Mouse (Mus musculus) limb, embryonic 15.5 days (tissue): ENCODE data around the gene Prss57. TPM values are rescaled to one million over a fixed set of nuclear protein-coding genes. Genes with fewer than 3 reads are reported as not detected.
A peak's percentile ranks its signal among the peaks of the same experiment; 100 is the strongest.

Experiments used
- ATAC-seq: fragments of 200-750 bp; cut with Nextera tagmentation; 2 replicates; pipeline ENCODE4 v1.8.0; 2017; ENCODE audit warnings: low read depth, moderate TSS enrichment; ENCODE audit not compliant: insufficient number of reproducible peaks, low FRiP score, low TSS enrichment
- H3K27ac ChIP-seq: fragments of 300-500 bp; sonication (generic); 2 replicates; pipeline ENCODE4 v1.5.1; 2015; ENCODE audit warnings: moderate library complexity, mild to moderate bottlenecking, inconsistent platforms
- H3K27me3 ChIP-seq: fragments of 300-500 bp; sonication (generic); 2 replicates; pipeline ENCODE4 v1.6.1; 2015; ENCODE audit warnings: inconsistent platforms
- H3K36me3 ChIP-seq: fragments of 300-500 bp; sonication (generic); 2 replicates; pipeline ENCODE4 v1.6.1; 2015; ENCODE audit warnings: inconsistent platforms
- H3K4me1 ChIP-seq: fragments of 300-500 bp; sonication (generic); 2 replicates; pipeline ENCODE4 v1.6.1; 2015; ENCODE audit warnings: inconsistent platforms
- H3K4me2 ChIP-seq: fragments of 300-500 bp; sonication (generic); 2 replicates; pipeline ENCODE4 v1.6.1; 2015; ENCODE audit warnings: mild to moderate bottlenecking, inconsistent platforms
- H3K4me3 ChIP-seq: fragments of 300-500 bp; sonication (generic); 2 replicates; pipeline ENCODE4 v1.5.1; 2015; ENCODE audit warnings: mild to moderate bottlenecking, inconsistent platforms
- H3K9ac ChIP-seq: fragments of 300-500 bp; sonication (generic); 2 replicates; pipeline ENCODE4 v1.6.1; 2015; ENCODE audit warnings: inconsistent platforms
- H3K9me3 ChIP-seq: fragments of 300-500 bp; sonication (generic); 2 replicates; pipeline ENCODE4 v1.6.1; 2016; ENCODE audit warnings: inconsistent platforms
- WGBS: fragments of 180-500 bp; shearing (Covaris S2); methylation state at CpG from one replicate; pipeline ENCODE4 v1.1.7; 2015; 5-methylcytosine and 5-hydroxymethylcytosine counted together
- polyA plus RNA-seq: library from polyadenylated mRNA; unstranded; fragments of >200 nt; fragmentation: Nextera tagmentation; extraction: Ambion mirVana; gene quantifications from 2 replicates; pipeline ENCODE4 v1.2.1, GENCODE M21; 2015

Gene Prss57
- polyA plus RNA-seq, 1 experiment from 2014 or later = 0.12 TPM

DNA sequence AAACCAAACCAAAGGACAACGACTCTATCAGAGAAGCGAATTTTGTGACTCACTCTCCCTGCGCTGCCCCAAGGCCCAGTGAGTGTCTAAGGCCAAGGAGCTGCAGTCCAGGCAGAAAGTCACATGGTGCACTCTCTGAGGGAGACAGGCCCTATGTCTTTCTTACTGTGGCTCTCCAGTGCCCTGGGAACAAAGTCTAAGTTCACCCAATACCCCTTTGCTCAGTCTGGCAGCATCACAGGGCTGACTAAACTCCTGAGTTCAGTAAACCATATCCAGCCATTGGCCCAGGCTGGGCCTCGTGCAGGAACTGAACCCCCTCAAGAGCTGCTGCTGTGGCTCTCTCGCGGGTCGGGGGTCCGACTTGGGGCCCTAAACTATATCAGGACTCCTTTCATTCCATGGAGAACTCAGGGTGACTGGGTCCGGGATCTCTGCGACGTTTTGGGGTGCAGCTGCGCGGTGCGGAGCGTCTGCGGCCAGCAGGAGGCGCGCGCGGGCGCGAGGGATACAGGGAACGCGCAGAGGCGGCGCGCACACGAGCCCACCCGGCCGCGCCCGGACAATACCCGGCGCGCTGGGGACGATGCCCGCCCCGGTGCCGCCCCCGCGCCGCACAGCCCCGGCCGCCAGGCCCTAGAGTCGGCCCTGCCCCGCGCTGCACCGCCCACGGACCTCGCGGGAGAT is 2.4 kb upstream of the Prss57 start, which contains the start of gene Palm:
Gene Palm (plus strand): TSS at position 522 of the 687 bp plus-strand sequence.
- Histone ChIP-seq H3K27ac (peak within 1 kb of the TSS; percentile 88), H3K9ac (peak within 1 kb of the TSS; percentile 94), H3K27me3 (no peaks in the 10 kb centered on the region), H3K36me3 (no peaks in the 10 kb centered on the region), H3K4me2 (peak within 1 kb of the TSS; percentile 89), H3K4me3 (peak within 1 kb of the TSS; percentile 96), H3K4me1 (peaks cover 31% of the 10 kb centered on the region), H3K9me3 (no peaks in the 10 kb centered on the region)
- 6% methylated on average over 51 of the region's 51 CpGs for WGBS
- ATAC-seq = peak; percentile 59; the same call in 1 of the 2 replicates

DNA sequence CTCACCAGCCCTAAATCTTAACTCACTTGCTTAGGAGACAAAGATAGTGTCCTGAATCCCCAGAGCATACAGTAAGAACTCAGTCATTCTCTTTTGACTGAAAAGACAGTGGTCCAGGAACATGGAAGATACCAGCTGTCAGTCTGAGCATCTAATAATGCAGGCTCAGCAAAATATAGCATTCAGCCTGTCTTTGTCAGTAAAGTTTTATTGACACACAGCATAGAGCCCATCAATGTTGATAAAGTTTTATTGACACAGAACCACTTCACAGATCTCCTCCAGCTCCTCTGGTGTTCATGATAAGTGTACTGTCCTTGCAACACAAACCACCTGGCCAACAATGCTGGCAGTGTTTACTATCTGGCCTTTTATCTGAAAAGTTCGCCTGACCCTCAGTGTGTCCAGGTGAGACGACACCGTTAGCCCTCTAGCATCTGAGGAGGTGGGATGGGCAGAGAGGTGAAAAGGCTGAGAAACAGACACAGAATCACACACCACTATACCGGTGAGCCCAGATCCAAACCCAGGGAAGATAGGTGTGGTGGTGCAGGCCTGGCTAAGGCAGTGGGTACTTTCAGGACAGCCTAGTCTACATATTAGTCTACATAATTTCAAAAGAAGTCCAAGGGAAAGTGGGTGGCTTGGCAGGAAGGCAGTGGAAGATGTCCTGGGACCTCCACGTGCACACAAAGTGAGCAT is 1.7 kb upstream of the Prss57 start:
- Histone ChIP-seq H3K36me3 (no peaks in the 10 kb centered on the region), H3K4me1 (peaks cover 31% of the 10 kb centered on the region), H3K4me3 (0 out of 2 replicates have a peak overlapping the region, but pooled peaks have one; percentile 96), H3K9ac (no peak overlapping the region), H3K9me3 (no peaks in the 10 kb centered on the region), H3K4me2 (no peak overlapping the region), H3K27ac (no peak overlapping the region), H3K27me3 (no peaks in the 10 kb centered on the region)
- 84% methylated on average over 5 of the region's 5 CpGs for WGBS
- no peak for ATAC-seq

DNA sequence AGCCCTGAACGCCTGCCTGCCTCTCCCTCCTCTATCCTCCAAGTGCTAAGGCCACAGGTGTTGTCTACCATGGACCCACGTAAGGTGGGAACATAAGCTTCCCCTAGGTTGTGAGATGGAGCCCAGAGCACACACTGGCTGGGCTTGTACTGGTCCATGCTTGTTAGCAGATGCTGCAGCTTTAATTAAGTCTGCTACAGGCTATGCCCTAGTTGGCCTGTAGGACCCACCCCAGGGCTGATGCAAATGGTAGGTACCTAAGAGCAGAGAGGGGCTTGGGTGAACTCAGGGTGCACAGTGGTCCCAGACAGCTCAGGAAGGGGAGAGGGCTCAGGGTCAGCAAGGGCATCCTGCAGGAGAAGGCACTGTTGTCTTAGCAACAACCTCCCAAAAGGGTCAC is 1.2 kb downstream of the Prss57 start:
- no peak for ATAC-seq
- WGBS = 66% methylated on average over 2 of the region's 2 CpGs
- no peaks in the 10 kb centered on the region for H3K9me3 ChIP-seq

DNA sequence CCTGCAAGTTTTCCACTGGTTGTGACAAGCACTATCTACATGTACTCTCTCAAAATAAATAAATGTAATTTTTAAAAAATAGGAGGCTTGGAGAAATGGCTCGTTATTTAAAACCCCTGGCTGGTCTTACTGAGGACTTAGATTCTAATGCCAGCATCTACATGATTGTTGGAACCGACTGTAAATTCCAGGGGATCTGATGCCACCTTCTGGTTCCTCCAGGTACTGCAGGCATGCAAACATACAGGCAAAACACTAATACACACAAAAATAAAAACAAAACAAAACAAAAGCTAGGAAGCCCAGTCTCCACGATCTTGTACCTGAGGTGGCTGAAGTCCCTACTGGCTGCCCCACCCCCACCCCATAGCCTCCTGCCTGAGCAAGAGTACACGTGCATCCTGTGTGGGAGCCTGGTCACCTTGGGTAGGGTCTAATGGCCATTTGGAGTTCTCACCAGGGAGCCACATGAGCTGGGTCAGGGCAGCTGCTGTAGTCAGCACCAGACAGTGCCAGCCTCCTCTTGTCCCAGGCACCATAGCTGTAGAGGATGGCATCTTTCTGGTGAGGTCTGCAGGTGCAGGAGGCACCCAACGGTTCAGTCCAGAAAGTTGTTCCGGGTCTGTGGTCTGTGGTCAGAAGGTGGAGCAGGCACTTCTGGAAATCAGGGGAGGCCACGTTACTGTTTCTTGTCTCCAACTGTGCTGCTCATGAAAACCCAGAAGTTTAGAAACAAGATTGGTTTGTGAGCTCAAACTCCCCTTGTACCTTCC is 2.2 kb downstream of the Prss57 start:
- Histone ChIP-seq H3K4me2 (no peak overlapping the region), H3K9me3 (no peaks in the 10 kb centered on the region), H3K27me3 (peaks cover 8% of the 10 kb centered on the region), H3K9ac (no peak overlapping the region), H3K27ac (no peak overlapping the region), H3K4me1 (peaks cover 4% of the 10 kb centered on the region; the same call in 1 of the 2 replicates), H3K36me3 (no peaks in the 10 kb centered on the region), H3K4me3 (no peak overlapping the region)
- WGBS = 34% methylated on average over 7 of the region's 7 CpGs
- ATAC-seq = no peak

More for the DNA sequence above, 1.2 kb downstream of the Prss57 start:
- H3K27me3 ChIP-seq = peaks cover 3% of the 10 kb centered on the region
- no peaks in the 10 kb centered on the region for H3K36me3 ChIP-seq
- H3K4me2 ChIP-seq = no peak overlapping the region
- no peak overlapping the region for H3K9ac ChIP-seq
- H3K4me3 ChIP-seq = no peak overlapping the region
- H3K4me1 ChIP-seq = peaks cover 14% of the 10 kb centered on the region
- no peak overlapping the region for H3K27ac ChIP-seq

DNA sequence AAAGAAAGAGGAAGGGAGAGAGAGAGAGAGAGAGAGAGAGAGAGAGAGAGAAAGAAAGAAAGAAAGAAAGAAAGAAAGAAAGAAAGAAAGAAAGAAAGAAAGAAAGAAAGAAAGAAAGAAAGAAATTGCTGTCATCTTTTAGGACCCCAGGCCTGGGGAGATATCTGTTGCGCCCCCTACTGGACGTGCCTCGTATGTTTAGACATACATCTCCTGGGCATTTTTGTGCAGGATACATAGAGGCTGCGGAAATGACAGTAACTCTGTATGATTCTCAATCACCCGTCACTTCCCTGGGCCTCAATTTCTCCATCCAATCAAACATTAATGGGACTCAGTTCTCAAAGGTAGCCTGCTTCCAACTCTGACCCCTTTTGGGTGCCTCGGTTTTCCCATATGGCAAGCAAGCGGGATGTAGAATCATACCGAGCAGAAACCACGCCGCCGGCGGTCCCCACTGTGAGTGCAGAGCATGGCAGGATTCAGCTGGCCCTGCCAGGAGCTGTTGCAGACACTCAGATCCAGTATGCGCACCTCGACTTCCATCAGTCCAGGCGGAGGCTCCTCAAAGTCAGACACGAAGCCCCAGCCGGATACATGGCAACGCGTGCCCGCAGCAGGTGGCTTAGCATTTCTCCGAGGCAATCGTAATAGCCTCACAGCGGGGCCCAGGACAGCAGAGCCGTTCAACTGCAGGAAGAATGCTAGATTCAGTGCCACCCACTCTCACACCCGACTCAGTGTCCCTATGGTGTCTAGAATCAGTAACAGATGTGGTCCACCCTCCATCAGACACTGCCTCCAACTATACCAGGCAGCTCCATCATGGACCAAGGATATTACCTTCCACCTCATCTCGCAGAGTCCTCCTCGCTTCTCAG is 6.6 kb downstream of the Prss57 start:
- Histone ChIP-seq H3K4me1 (peaks cover 23% of the 10 kb centered on the region), H3K4me2 (no peak overlapping the region), H3K9ac (no peak overlapping the region), H3K9me3 (no peaks in the 10 kb centered on the region), H3K27ac (no peak overlapping the region), H3K4me3 (no peak overlapping the region), H3K36me3 (no peaks in the 10 kb centered on the region), H3K27me3 (peaks cover 29% of the 10 kb centered on the region)
- no peak for ATAC-seq
- WGBS = 36% methylated on average over 27 of the region's 27 CpGs

DNA sequence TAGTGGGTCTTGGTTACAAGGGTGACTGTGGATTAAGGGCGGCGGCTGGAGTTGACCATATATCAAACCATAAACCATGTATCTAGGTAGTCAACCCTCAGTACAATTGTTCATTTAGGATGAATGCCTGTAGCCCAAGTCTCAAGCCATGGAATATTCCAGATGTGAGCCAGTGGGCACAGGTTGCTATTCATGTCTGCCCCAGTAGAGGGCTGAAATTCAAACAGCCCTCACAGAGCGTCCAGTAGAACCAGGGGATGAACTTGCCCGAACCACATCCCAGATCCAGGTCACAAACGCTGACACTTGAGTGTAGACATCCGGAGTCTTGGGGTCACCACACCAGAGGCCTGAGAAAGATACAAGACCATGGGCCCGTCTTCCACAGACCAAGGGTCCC is 7.7 kb downstream of the Prss57 start:
- H3K4me2 ChIP-seq = no peak overlapping the region
- H3K4me3 ChIP-seq = no peak overlapping the region
- WGBS = 60% methylated on average over 7 of the region's 7 CpGs
- H3K36me3 ChIP-seq = no peaks in the 10 kb centered on the region
- no peak overlapping the region for H3K27ac ChIP-seq
- H3K9ac ChIP-seq = no peak overlapping the region
- H3K27me3 ChIP-seq = peaks cover 34% of the 10 kb centered on the region
- ATAC-seq = no peak
- no peaks in the 10 kb centered on the region for H3K9me3 ChIP-seq
- peaks cover 31% of the 10 kb centered on the region for H3K4me1 ChIP-seq

DNA sequence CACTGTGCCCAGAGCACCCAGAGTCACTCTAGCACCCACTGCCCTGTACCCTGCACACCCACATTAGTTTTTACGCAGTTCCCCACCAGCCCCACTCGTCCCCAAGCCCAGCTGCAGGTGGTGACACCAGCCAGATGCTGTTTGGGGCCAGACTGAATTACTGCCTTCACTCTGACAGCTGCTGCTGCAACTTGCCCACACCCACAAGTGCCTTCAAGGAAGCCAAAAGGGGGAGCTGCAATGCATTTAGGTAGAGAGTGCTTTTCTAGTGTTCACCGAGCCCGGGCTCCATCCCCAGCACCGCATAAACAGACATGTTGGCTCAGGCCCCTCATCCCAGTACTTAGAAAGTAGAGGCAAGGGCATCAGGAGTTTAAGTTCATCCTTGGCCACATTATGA is 8.8 kb downstream of the Prss57 start:
- peaks cover 42% of the 10 kb centered on the region for H3K4me1 ChIP-seq
- H3K4me2 ChIP-seq = no peak overlapping the region
- no peaks in the 10 kb centered on the region for H3K36me3 ChIP-seq
- no peak for ATAC-seq
- H3K27ac ChIP-seq = no peak overlapping the region
- WGBS = 45% methylated on average over 5 of the region's 5 CpGs
- peaks cover 34% of the 10 kb centered on the region for H3K27me3 ChIP-seq
- no peaks in the 10 kb centered on the region for H3K9me3 ChIP-seq
- no peak overlapping the region for H3K9ac ChIP-seq
- H3K4me3 ChIP-seq = 0 out of 2 replicates have a peak overlapping the region, but pooled peaks have one; percentile 43

DNA sequence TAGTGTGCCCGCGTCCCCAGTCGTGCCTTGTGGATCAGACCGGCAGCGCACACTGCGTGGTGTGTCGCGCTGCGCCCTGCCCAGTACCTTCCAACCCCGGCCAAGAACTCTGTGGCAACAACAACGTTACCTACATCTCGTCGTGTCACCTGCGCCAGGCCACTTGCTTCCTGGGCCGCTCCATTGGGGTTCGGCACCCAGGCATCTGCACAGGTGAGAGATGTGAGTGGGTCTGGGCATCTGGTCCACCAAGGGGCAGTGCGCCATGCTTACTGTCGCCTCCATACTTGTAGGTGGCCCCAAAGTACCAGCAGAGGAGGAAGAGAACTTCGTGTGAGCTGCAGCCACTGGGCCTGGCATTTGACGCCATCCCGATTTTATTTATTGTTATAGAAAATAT is 9.6 kb downstream of the Prss57 start:
- Histone ChIP-seq H3K36me3 (no peaks in the 10 kb centered on the region), H3K4me3 (peak overlapping the region; percentile 43), H3K4me1 (peaks cover 47% of the 10 kb centered on the region), H3K9me3 (no peaks in the 10 kb centered on the region), H3K9ac (no peak overlapping the region), H3K4me2 (peak overlapping the region; percentile 80), H3K27ac (peak overlapping the region; percentile 43; the same call in 1 of the 2 replicates), H3K27me3 (peaks cover 34% of the 10 kb centered on the region)
- 28% methylated on average over 21 of the region's 21 CpGs for WGBS
- no peak for ATAC-seq

DNA sequence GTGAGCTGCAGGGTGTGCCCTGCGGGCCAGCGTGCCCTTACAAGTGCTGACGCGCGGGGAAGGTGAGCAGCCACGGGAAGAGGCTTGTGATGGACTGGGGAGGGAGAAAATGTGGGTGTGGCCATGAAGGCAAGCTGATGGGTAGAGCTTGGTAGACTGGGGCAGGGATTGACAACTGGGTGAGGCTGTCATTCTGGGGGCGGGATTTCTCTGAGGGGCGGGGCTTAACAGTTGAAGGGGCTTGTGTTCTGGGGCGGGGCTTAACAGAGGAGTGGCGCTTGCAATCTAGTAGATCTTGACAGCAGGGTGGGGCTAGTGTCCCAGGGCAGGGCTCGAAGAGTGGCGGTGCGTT is 10.1 kb downstream of the Prss57 start:
- no peak overlapping the region for H3K9ac ChIP-seq
- H3K27me3 ChIP-seq = peaks cover 34% of the 10 kb centered on the region
- H3K9me3 ChIP-seq = no peaks in the 10 kb centered on the region
- H3K4me1 ChIP-seq = peaks cover 47% of the 10 kb centered on the region
- peak overlapping the region; percentile 43 for H3K4me3 ChIP-seq
- ATAC-seq = no peak
- H3K36me3 ChIP-seq = no peaks in the 10 kb centered on the region
- WGBS = under 1% methylated on average over 13 of the region's 13 CpGs
- peak overlapping the region; percentile 80 for H3K4me2 ChIP-seq
- 0 out of 2 replicates have a peak overlapping the region, but pooled peaks have one; percentile 43 for H3K27ac ChIP-seq

DNA sequence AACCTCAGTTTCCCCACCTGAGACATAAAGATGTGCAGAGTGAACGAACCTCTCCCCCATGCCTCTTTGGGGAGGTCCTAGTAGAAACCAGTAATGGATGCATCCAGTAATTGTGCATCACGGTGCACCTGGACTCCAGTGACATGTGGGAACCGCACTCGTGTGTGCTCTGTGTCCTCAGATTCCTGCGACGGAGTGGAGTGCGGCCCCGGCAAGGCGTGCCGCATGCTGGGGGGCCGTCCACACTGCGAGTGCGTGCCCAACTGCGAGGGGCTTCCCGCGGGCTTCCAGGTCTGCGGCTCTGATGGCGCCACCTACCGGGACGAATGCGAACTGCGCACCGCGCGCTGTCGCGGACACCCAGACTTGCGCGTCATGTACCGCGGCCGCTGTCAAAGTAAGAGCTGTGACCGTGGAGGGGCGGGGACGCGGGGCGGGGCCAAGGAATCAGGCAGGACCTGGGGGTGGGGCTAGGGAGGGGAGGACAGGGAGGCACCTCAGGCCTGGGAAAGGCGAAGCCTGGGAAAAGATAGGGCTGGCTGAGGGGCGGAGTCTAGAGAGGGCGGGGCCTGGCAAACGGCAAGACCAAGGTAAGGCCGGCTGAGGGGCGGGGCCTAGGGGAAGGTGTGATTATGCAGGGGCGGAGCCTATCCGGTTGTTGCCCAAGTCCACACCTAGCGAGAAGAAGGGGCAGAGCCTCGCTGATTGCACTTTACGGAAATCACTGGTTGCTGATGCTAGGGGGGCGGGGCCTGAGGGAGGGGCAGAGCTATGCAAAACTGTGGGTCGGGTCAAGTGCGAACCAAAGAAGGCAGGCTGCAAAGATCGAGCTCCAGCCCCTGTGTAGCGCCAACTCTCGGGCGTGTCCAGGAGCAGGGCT is 10.7 kb downstream of the Prss57 start:
- Histone ChIP-seq H3K9me3 (no peaks in the 10 kb centered on the region), H3K27me3 (peaks cover 34% of the 10 kb centered on the region), H3K9ac (no peak overlapping the region), H3K4me1 (peaks cover 47% of the 10 kb centered on the region), H3K4me2 (peak overlapping the region; percentile 80), H3K36me3 (no peaks in the 10 kb centered on the region), H3K4me3 (peak overlapping the region; percentile 43), H3K27ac (peak overlapping the region; percentile 51; the same call in 1 of the 2 replicates)
- under 1% methylated on average over 54 of the region's 55 CpGs for WGBS
- peak; percentile 86 for ATAC-seq
